Comparison of ENCODE assay signal across 12 mouse cellular contexts in genomic region chr7:28447101-28447830, GRCm38 (mm10). TPM values are rescaled to one million over a fixed set of nuclear protein-coding genes. Genes with fewer than 3 reads are reported as not detected.
DNase-seq lines count a peak whose midpoint lies in the region; ATAC-seq and TF ChIP-seq lines count a peak whose summit lies in the region.
"Had no signal": no experiment of that assay in that cellular context is flagged by ENCODE, and none has a peak within 500 bp of the region (broad histone marks: within the 10 kb centered on the region; RNA-seq: fewer than 3 reads in every experiment).

No protein-coding gene starts in this region.

- DNase-seq in heart, adult 11 months: peak; percentile 79
- peak; percentile 71 for DNase-seq in adrenal gland, adult 2 months
- DNase-seq in hindbrain, postnatal 0 days (ENCODE audit: low spot score): peak; percentile 39
- no peak for DNase-seq in thymus, postnatal 25 days
- DNase-seq in thymus, postnatal 4 days: no peak
- no peak for DNase-seq in spleen, postnatal 36 days (ENCODE audit: low spot score in 2 of 2)

- 15% methylated on average over 12 of the region's 12 CpGs for WGBS in heart, embryonic 12.5 days
- WGBS in hindbrain, postnatal 0 days: 19% methylated on average over 12 of the region's 12 CpGs

- no peak overlapping the region for H3K4me3 ChIP-seq in heart, embryonic 12.5 days
- H3K4me3 ChIP-seq in E14TG2a.4 (replicated peaks; ENCODE audit: low read length): peak overlapping the region; percentile 65
- H3K4me3 ChIP-seq in hindbrain, postnatal 0 days (ENCODE audit: low read length): no peak overlapping the region
- H3K4me3 ChIP-seq: erythroblast, embryonic 14.5 days; heart, embryonic 13.5 days; neural tube, embryonic 12.5 days had no signal

- H3K4me2 ChIP-seq in heart, embryonic 12.5 days: no peak overlapping the region
- H3K4me2 ChIP-seq in hindbrain, postnatal 0 days (ENCODE audit: low read depth, low read length): no peak overlapping the region
- H3K4me2 ChIP-seq: heart, embryonic 13.5 days; neural tube, embryonic 12.5 days had no signal

- H3K4me1 ChIP-seq in heart, embryonic 12.5 days (replicated peaks): peaks cover 5% of the 10 kb centered on the region
- H3K4me1 ChIP-seq in E14TG2a.4 (replicated peaks; ENCODE audit: low read depth, low read length): peaks cover 48% of the 10 kb centered on the region
- no peaks in the 10 kb centered on the region for H3K4me1 ChIP-seq in hindbrain, postnatal 0 days (ENCODE audit: insufficient read depth, low read length)

- ATAC-seq in heart, embryonic 12.5 days (ENCODE audit: insufficient number of reproducible peaks, low FRiP score): no peak
- no peak for ATAC-seq in hindbrain, postnatal 0 days

- H3K27me3 ChIP-seq in heart, embryonic 12.5 days (replicated peaks): peaks cover 5% of the 10 kb centered on the region; the same call in 1 of the 2 replicates
- H3K27me3 ChIP-seq in E14TG2a.4 (ENCODE audit: insufficient read depth, low read length): no peaks in the 10 kb centered on the region; the same call in 1 of the 2 replicates
- H3K27me3 ChIP-seq in hindbrain, postnatal 0 days (ENCODE audit: insufficient read depth, low read length): 0 out of 2 replicates have a peak, but pooled peaks cover 2% of the 10 kb centered on the region

- H3K9ac ChIP-seq in heart, embryonic 12.5 days: no peak overlapping the region
- H3K9ac ChIP-seq in hindbrain, postnatal 0 days (replicated peaks; ENCODE audit: low read length): peak overlapping the region; percentile 24; the same call in 1 of the 2 replicates
- H3K9ac ChIP-seq: heart, embryonic 13.5 days; neural tube, embryonic 12.5 days had no signal

- no peak overlapping the region for H3K27ac ChIP-seq in heart, embryonic 12.5 days (ENCODE audit: poor library complexity, severe bottlenecking)
- no peak overlapping the region for H3K27ac ChIP-seq in hindbrain, postnatal 0 days
- H3K27ac ChIP-seq: heart, embryonic 13.5 days; neural tube, embryonic 12.5 days had no signal

- H3K36me3 ChIP-seq in heart, embryonic 12.5 days: no peaks in the 10 kb centered on the region
- H3K36me3 ChIP-seq in E14TG2a.4 (ENCODE audit: insufficient read depth, low read length): no peaks in the 10 kb centered on the region
- no peaks in the 10 kb centered on the region for H3K36me3 ChIP-seq in hindbrain, postnatal 0 days (ENCODE audit: insufficient read depth, low read length)
- H3K36me3 ChIP-seq: heart, embryonic 13.5 days; neural tube, embryonic 12.5 days had no signal

- no peaks in the 10 kb centered on the region for H3K9me3 ChIP-seq in heart, embryonic 12.5 days (replicated peaks)
- H3K9me3 ChIP-seq in E14TG2a.4 (ENCODE audit: low read length): no peaks in the 10 kb centered on the region
- H3K9me3 ChIP-seq in hindbrain, postnatal 0 days (ENCODE audit: low read length): no peaks in the 10 kb centered on the region
- H3K9me3 ChIP-seq: heart, embryonic 13.5 days; neural tube, embryonic 12.5 days had no signal

- TF ChIP-seq CTCF in E14TG2a.4 (conservative IDR thresholded peaks at IDR 0.05; ENCODE audit: low read length): no peak
- TF ChIP-seq CTCF in hindbrain, postnatal 0 days (IDR thresholded peaks at IDR 0.05; ENCODE audit: low read depth): no peak

RNA-seq across cellular contexts. Expression of gene Lrfn1, which starts 4.5 kb away (rescaled TPM):
- 1.5 and 2.0 TPM in 2 replicates for polyA plus RNA-seq in heart, embryonic 12.5 days (2016; fragmentation: Nextera tagmentation; extraction: Ambion mirVana)
- 10 to 100 TPM; 12.9 to 25.4 TPM for total RNA-seq in adrenal gland, adult 2 months (2021)
- polyA plus RNA-seq in adrenal gland, adult 2 months (2012; rRNA removed): 33.6 and 37.1 TPM in 2 replicates
- 140 and 160 TPM in 2 replicates for total RNA-seq in hindbrain, postnatal 0 days (2014; rRNA removed)
- 15.5 and 18.0 TPM in 2 replicates for polyA plus RNA-seq in hindbrain, postnatal 0 days (2015; fragmentation: Nextera tagmentation; extraction: Ambion mirVana)
- polyA plus RNA-seq: C2C12 had no signal

RNA-seq across cellular contexts. Expression of gene Gmfg, which starts 10.0 kb away (rescaled TPM):
- 4.9 and 5.4 TPM in 2 replicates for polyA plus RNA-seq in heart, embryonic 12.5 days (2016; fragmentation: Nextera tagmentation; extraction: Ambion mirVana)
- total RNA-seq in adrenal gland, adult 2 months (2021): 10 to 100 TPM in 1 of 2 experiments, 1 to 10 TPM in 1; 7.1 to 10.4 TPM
- polyA plus RNA-seq in adrenal gland, adult 2 months (2012; rRNA removed): 0.58 and 0.89 TPM in 2 replicates
- 0.16 and 2.9 TPM in 2 replicates for total RNA-seq in hindbrain, postnatal 0 days (2014; rRNA removed)
- polyA plus RNA-seq in hindbrain, postnatal 0 days (2015; fragmentation: Nextera tagmentation; extraction: Ambion mirVana): 5.5 and 6.2 TPM in 2 replicates
- polyA plus RNA-seq: C2C12 had no signal

RNA-seq across cellular contexts. Expression of gene Paf1, which starts 54.5 kb away (rescaled TPM):
- polyA plus RNA-seq in heart, embryonic 12.5 days (2016; fragmentation: Nextera tagmentation; extraction: Ambion mirVana): 68.5 and 70.4 TPM in 2 replicates
- 100 to 1,000 TPM in 1 of 2 experiments, 10 to 100 TPM in 1; 73.4 to 104 TPM for total RNA-seq in adrenal gland, adult 2 months (2021)
- polyA plus RNA-seq in adrenal gland, adult 2 months (2012; rRNA removed): 323 and 399 TPM in 2 replicates
- 56.7 and 67.6 TPM in 2 replicates for total RNA-seq in hindbrain, postnatal 0 days (2014; rRNA removed)
- 83.0 and 84.1 TPM in 2 replicates for polyA plus RNA-seq in hindbrain, postnatal 0 days (2015; fragmentation: Nextera tagmentation; extraction: Ambion mirVana)

RNA-seq across cellular contexts. Expression of gene Med29, which starts 54.8 kb away (rescaled TPM):
- 45.4 and 46.5 TPM in 2 replicates for polyA plus RNA-seq in heart, embryonic 12.5 days (2016; fragmentation: Nextera tagmentation; extraction: Ambion mirVana)
- total RNA-seq in adrenal gland, adult 2 months (2021): 10 to 100 TPM; 39.6 to 49.7 TPM
- 72.1 and 88.5 TPM in 2 replicates for polyA plus RNA-seq in adrenal gland, adult 2 months (2012; rRNA removed)
- 33.6 and 39.5 TPM in 2 replicates for total RNA-seq in hindbrain, postnatal 0 days (2014; rRNA removed)
- polyA plus RNA-seq in hindbrain, postnatal 0 days (2015; fragmentation: Nextera tagmentation; extraction: Ambion mirVana): 42.1 and 42.9 TPM in 2 replicates

Comparison
In these comparisons a context has a peak if more than half of its experiments do, and no peak if none do; other contexts are left out.
1. DNase-seq: peak in heart, adult 11 months (single experiment), adrenal gland, adult 2 months (single experiment) and hindbrain, postnatal 0 days (single experiment); none in thymus, postnatal 25 days (single experiment), thymus, postnatal 4 days (single experiment) and spleen, postnatal 36 days (0 of 2).